Mouse (Mus musculus): ENCODE measurements around the gene Ankrd54. TPM values are rescaled to one million over a fixed set of nuclear protein-coding genes. Genes with fewer than 3 reads are reported as not detected.

The Ankrd54 gene
- polyA plus RNA-seq, 1 experiment from 2014 or later, result 57.7 TPM

- Histone ChIP-seq H3K36me3 (replicated peaks) (peaks cover 29% of the 10 kb centered on the region), H3K4me3 (no peak overlapping the region), H3K4me1 (peaks cover 56% of the 10 kb centered on the region), H3K27me3 (replicated peaks; ENCODE audit: low read depth, poor library complexity, severe bottlenecking) (no peaks in the 10 kb centered on the region), H3K9me3 (no peaks in the 10 kb centered on the region), H3K27ac (replicated peaks) (no peak overlapping the region)
- WGBS, result 57% methylated on average over 7 of the region's 7 CpGs
- DNase-seq (ENCODE audit: low spot score), result no peak
Observed at GRCm38 (mm10) chr15:79098868-79099267, 36.2 kb upstream of the Ankrd54 start.

DNA sequence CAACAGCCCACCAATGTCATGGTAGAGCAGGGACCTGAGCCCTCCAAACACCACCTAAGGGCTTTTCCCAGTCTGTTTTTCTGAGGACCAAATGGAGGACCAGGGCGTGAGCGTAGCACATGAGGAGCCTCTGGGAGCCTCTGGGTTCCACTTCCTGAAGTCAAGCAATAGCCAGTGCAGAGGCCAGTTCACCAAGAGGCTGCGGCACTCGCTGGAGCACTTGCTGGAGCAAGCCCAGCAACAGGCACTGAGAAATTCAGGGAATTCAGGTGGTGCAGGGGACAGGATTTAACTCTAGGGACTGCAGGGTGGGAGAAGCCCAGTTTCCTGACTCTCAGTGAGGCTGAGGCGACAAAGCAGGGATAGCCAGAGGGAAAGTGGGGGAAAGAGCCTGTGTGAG is 35.5 kb upstream of the Ankrd54 start:
- WGBS, result 67% methylated on average over 5 of the region's 5 CpGs
- Histone ChIP-seq H3K27me3 (replicated peaks; ENCODE audit: low read depth, poor library complexity, severe bottlenecking) (no peaks in the 10 kb centered on the region), H3K36me3 (replicated peaks) (peaks cover 35% of the 10 kb centered on the region), H3K9me3 (no peaks in the 10 kb centered on the region), H3K27ac (replicated peaks) (peak overlapping the region; percentile 59; the same call in 1 of the 2 replicates), H3K4me3 (no peak overlapping the region), H3K4me1 (peaks cover 56% of the 10 kb centered on the region)
- DNase-seq (ENCODE audit: low spot score), result no peak

GRCm38 (mm10) chr15:79097611-79098025 is 34.9 kb upstream of the Ankrd54 start:
- WGBS, result 67% methylated on average over 6 of the region's 6 CpGs
- Histone ChIP-seq H3K4me1 (peaks cover 56% of the 10 kb centered on the region), H3K4me3 (0 out of 2 replicates have a peak overlapping the region, but pooled peaks have one; percentile 16), H3K36me3 (replicated peaks) (peaks cover 41% of the 10 kb centered on the region), H3K9me3 (no peaks in the 10 kb centered on the region), H3K27ac (replicated peaks) (peak overlapping the region; percentile 59), H3K27me3 (replicated peaks; ENCODE audit: low read depth, poor library complexity, severe bottlenecking) (no peaks in the 10 kb centered on the region)
- DNase-seq (ENCODE audit: low spot score), result peak; percentile 30

DNA sequence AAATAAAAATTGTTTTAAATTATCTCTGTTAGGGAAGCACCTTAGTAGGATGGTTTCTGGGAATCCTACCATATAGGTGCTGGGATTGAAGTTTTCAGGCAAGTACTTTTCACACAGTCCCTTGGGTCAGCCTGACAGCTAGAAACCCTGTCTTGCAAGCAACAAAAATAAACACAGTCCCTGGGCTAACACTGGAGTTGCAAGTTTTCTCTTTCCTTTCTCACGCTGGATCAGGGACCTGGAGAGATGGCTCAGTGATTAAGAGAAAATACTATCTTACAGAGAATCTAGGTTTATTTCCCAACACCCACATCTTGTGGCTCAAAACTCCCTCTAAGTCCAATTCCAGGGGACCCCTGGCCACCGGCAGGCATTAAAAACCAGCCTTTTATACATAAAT is 34.4 kb upstream of the Ankrd54 start:
- H3K36me3 ChIP-seq (replicated peaks), result peaks cover 46% of the 10 kb centered on the region
- no peak for DNase-seq (ENCODE audit: low spot score)
- H3K4me1 ChIP-seq, result peaks cover 54% of the 10 kb centered on the region
- WGBS, result 40% methylated on average over 2 of the region's 2 CpGs
- H3K27ac ChIP-seq (replicated peaks), result peak overlapping the region; percentile 59; the same call in 1 of the 2 replicates
- 0 out of 2 replicates have a peak overlapping the region, but pooled peaks have one; percentile 16 for H3K4me3 ChIP-seq
- no peaks in the 10 kb centered on the region for H3K9me3 ChIP-seq
- no peaks in the 10 kb centered on the region for H3K27me3 ChIP-seq (replicated peaks; ENCODE audit: low read depth, poor library complexity, severe bottlenecking)

DNA sequence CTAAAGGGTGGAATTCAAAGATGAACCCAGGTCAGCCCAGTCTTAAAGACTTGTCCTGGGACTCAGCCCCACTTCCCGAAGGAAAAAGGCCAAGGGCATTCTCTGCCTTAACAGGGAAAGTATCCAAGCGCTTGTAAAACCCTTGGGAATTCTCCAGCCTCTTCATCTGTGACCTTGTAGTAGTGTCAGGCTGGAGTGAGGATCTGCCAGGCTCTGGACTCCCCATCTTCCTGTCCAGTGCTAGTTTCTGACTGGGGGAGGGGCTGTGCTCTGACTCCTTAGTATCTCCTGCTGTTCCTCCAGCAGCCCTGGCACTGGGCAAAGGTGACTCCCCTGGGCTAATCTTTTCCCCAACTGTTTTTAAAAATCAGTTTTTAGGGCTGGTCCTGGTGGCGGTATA is 33.9 kb upstream of the Ankrd54 start:
- H3K4me3 ChIP-seq, result no peak overlapping the region
- WGBS, result 70% methylated on average over 3 of the region's 3 CpGs

DNA sequence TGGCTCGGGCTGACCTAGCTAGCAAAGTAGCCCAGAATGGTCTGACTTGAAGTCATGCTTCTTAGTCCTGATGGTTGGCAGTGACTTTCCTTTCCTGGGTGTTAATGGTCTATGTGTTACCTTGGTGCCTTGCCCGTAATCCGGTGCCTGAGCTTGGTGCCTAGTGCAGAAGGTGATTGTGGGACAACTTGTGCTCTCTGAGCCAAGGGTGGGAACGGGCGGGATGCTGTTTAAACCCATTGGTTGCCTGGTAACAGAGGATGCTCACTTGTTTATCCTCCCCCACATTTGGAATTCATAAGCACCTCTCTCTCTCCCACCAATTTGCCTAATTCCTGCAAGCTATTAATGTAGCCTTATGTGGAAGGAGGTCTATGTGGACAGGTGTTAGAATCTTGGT is 32.8 kb upstream of the Ankrd54 start:
- Histone ChIP-seq H3K4me3 (no peak overlapping the region), H3K36me3 (replicated peaks) (peaks cover 63% of the 10 kb centered on the region), H3K27ac (replicated peaks) (no peak overlapping the region), H3K4me1 (peaks cover 40% of the 10 kb centered on the region), H3K27me3 (replicated peaks; ENCODE audit: low read depth, poor library complexity, severe bottlenecking) (no peaks in the 10 kb centered on the region), H3K9me3 (no peaks in the 10 kb centered on the region)
- WGBS, result 91% methylated on average over 5 of the region's 5 CpGs
- DNase-seq (ENCODE audit: low spot score), result no peak

More for the DNA sequence above, 33.9 kb upstream of the Ankrd54 start:
- no peak overlapping the region for H3K27ac ChIP-seq (replicated peaks)
- DNase-seq (ENCODE audit: low spot score), result no peak
- H3K4me1 ChIP-seq, result peaks cover 48% of the 10 kb centered on the region
- H3K9me3 ChIP-seq, result no peaks in the 10 kb centered on the region
- peaks cover 52% of the 10 kb centered on the region for H3K36me3 ChIP-seq (replicated peaks)
- no peaks in the 10 kb centered on the region for H3K27me3 ChIP-seq (replicated peaks; ENCODE audit: low read depth, poor library complexity, severe bottlenecking)

DNA sequence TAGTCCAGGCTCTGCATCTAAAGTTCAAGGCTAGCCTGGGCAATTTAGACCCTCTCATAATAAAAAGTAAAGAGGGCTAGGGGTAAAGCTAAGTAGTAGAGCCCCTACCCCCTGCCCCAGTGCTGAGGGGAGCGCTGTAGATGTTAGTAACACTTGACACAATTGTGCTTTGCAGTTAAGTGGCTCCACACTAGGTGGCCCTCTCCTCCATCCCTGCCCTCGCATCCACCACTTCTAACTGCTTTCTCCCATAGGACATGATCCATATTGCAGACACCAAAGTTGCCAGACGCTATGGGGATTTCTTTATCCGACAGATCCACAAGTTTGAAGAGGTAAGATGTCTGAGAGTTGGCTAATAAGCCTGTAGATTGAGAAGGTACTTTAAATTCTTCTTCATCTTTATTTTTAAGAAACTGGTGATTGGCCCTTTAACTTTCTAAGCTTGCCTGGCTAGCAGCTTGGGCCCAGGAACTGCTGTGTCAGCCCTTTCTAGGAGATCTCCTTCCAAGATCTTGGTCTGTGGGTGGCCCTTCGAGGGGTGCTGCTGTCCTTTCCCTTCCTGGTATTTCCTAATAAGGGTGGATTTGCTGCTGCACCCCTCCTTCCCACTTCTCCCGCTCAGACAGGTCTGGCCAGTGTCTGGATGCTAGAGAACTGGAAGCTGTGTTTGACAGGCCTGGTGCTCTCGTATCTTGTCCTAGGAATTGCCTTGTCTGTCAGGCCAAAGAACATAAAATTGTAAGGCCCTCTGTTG is 30.6 kb upstream of the Ankrd54 start:
- DNase-seq (ENCODE audit: low spot score), result no peak
- H3K9me3 ChIP-seq, result no peaks in the 10 kb centered on the region
- no peaks in the 10 kb centered on the region for H3K27me3 ChIP-seq (replicated peaks; ENCODE audit: low read depth, poor library complexity, severe bottlenecking)
- peaks cover 26% of the 10 kb centered on the region for H3K4me1 ChIP-seq
- H3K27ac ChIP-seq (replicated peaks), result no peak overlapping the region
- H3K4me3 ChIP-seq, result no peak overlapping the region
- 78% methylated on average over 7 of the region's 7 CpGs for WGBS
- H3K36me3 ChIP-seq (replicated peaks), result peaks cover 85% of the 10 kb centered on the region

GRCm38 (mm10) chr15:79092284-79092683 is 29.6 kb upstream of the Ankrd54 start:
- Histone ChIP-seq H3K27ac (replicated peaks) (no peak overlapping the region), H3K4me1 (peaks cover 16% of the 10 kb centered on the region), H3K27me3 (replicated peaks; ENCODE audit: low read depth, poor library complexity, severe bottlenecking) (no peaks in the 10 kb centered on the region), H3K36me3 (replicated peaks) (peaks cover 93% of the 10 kb centered on the region), H3K4me3 (no peak overlapping the region), H3K9me3 (no peaks in the 10 kb centered on the region)
- 91% methylated on average over 6 of the region's 6 CpGs for WGBS
- no peak for DNase-seq (ENCODE audit: low spot score)

- no peak overlapping the region for H3K4me3 ChIP-seq
- no peak for DNase-seq (ENCODE audit: low spot score)
- no peak overlapping the region for H3K27ac ChIP-seq (replicated peaks)
- no peaks in the 10 kb centered on the region for H3K27me3 ChIP-seq (replicated peaks; ENCODE audit: low read depth, poor library complexity, severe bottlenecking)
- peaks cover 15% of the 10 kb centered on the region for H3K4me1 ChIP-seq
- H3K9me3 ChIP-seq, result no peaks in the 10 kb centered on the region
- WGBS, result 95% methylated on average over 7 of the region's 7 CpGs
- H3K36me3 ChIP-seq (replicated peaks), result peaks cover 86% of the 10 kb centered on the region
Observed at GRCm38 (mm10) chr15:79079567-79079966, 16.9 kb upstream of the Ankrd54 start.

- Histone ChIP-seq H3K9me3 (no peaks in the 10 kb centered on the region), H3K4me1 (peaks cover 21% of the 10 kb centered on the region), H3K36me3 (replicated peaks) (peaks cover 49% of the 10 kb centered on the region), H3K27me3 (replicated peaks; ENCODE audit: low read depth, poor library complexity, severe bottlenecking) (no peaks in the 10 kb centered on the region), H3K4me3 (peak overlapping the region; percentile 97), H3K27ac (replicated peaks) (peak overlapping the region; percentile 85)
- DNase-seq (ENCODE audit: low spot score), result no peak
- WGBS, result 38% methylated on average over 15 of the region's 15 CpGs
Observed at GRCm38 (mm10) chr15:79075658-79076365, 13.1 kb upstream of the Ankrd54 start.

DNA sequence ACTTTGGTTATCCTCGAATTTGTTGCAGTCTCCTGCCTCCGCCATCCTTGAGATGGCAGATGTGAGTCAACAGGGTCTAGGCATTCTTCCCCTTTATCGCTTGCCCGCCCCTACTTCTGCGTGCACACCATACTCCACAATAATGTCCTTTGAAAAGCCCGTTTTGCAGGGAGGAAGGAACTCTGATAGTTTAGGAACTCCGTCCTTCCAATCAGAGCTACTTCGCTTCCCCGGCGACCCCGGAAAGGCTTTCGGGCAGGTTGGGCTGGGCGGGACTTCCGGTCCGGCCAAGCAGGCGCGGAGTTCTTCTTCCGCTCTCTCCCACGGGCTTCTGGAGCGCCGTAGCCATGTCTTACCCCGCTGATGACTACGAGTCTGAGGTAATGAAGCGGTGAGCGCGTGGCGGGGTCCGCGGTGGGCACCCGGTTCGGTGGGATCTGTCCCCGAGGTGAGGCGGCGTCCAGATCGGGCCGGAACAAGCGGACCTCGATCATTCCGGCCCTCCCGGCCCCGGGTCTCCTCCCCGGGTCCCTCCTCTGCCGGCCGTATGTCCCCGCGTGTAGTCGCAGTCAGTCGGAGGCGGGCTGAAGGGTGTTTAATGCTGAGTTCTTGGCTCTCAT is 12.3 kb upstream of the Ankrd54 start, which contains the start of gene Eif3l:
Gene Eif3l (plus strand): TSS at position 267 of the 620 bp plus-strand sequence.
- no peaks in the 10 kb centered on the region for H3K27me3 ChIP-seq (replicated peaks; ENCODE audit: low read depth, poor library complexity, severe bottlenecking)
- under 1% methylated on average over 49 of the region's 49 CpGs for WGBS
- H3K4me3 ChIP-seq, result peak within 1 kb of the TSS; percentile 97
- peaks cover 21% of the 10 kb centered on the region for H3K4me1 ChIP-seq
- peak within 1 kb of the TSS; percentile 85 for H3K27ac ChIP-seq (replicated peaks)
- H3K36me3 ChIP-seq (replicated peaks), result peaks cover 41% of the 10 kb centered on the region
- H3K9me3 ChIP-seq, result no peaks in the 10 kb centered on the region
- DNase-seq (ENCODE audit: low spot score), result peak; percentile 93

- H3K36me3 ChIP-seq (replicated peaks), result peaks cover 35% of the 10 kb centered on the region
- WGBS, result 43% methylated on average over 10 of the region's 10 CpGs
- DNase-seq (ENCODE audit: low spot score), result no peak
- H3K9me3 ChIP-seq, result no peaks in the 10 kb centered on the region
- no peaks in the 10 kb centered on the region for H3K27me3 ChIP-seq (replicated peaks; ENCODE audit: low read depth, poor library complexity, severe bottlenecking)
- peak overlapping the region; percentile 85 for H3K27ac ChIP-seq (replicated peaks)
- peak overlapping the region; percentile 97 for H3K4me3 ChIP-seq
- peaks cover 21% of the 10 kb centered on the region for H3K4me1 ChIP-seq
Observed at GRCm38 (mm10) chr15:79074446-79074845, 11.8 kb upstream of the Ankrd54 start.

Data from embryonic facial prominence, embryonic 10.5 days (tissue).